Mouse (Mus musculus): Measurements from ENCODE around the gene Cdh3. TPM values are rescaled to one million over a fixed set of nuclear protein-coding genes. Genes with fewer than 3 reads are reported as not detected.

Cdh3 gene
- polyA plus RNA-seq (2014; fragmentation: Nextera tagmentation; extraction: Ambion mirVana), result 0.67 and 1.1 TPM in 2 replicates

DNA sequence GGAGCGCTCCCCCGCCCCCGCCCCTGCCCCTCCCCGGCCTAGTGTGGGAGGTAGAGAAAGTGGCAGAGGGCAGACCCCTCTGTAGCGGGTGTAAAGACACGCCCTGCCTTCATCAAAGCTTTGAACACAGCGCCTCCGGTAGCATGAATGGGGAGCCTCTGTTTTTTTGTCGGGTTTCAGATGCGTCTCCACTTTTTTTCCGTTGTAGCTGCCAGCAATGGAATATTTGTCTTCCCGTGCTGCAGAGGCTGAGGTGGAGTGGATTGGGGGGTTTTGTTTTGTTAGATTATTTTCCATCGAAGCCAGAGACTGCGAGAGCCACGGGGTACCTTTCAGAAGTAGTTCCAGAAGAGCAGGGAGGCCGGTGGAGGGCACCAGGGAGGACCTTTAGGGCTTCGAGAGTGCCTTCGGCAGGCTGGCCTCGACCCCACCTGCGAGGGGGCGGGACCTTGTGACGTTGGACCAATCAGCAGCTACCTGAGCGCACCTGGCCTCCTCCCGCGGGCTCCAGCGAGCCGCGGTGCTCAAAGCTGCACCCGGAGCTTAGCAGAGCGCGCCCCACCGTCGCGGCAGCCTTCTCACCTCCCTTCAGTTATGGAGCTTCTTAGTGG lies at the start of gene Cdh3:
Gene Cdh3, plus strand, starts transcription at position 527 of the 611 bp plus-strand sequence.
- no peak for ATAC-seq
- Histone ChIP-seq H3K9me3 (replicated peaks; ENCODE audit: control insufficient read depth, low read length) (no peaks in the 10 kb centered on the region), H3K9ac (ENCODE audit: low read length) (peak within 1 kb of the TSS; percentile 29; the same call in 1 of the 2 replicates), H3K36me3 (ENCODE audit: control insufficient read depth, insufficient read depth, low read length) (no peaks in the 10 kb centered on the region), H3K4me3 (ENCODE audit: low read depth, low read length) (peak within 1 kb of the TSS; percentile 28), H3K4me1 (ENCODE audit: control insufficient read depth, insufficient read depth, low read length) (peaks cover 24% of the 10 kb centered on the region), H3K4me2 (ENCODE audit: low read length) (peak within 1 kb of the TSS; percentile 46), H3K27ac (ENCODE audit: low read depth, low read length) (no peak within 1 kb of the TSS), H3K27me3 (replicated peaks; ENCODE audit: control insufficient read depth, insufficient read depth, low read length) (peaks cover 60% of the 10 kb centered on the region)
- DNase-seq (ENCODE audit: low spot score), result peak; percentile 28
- WGBS, result under 1% methylated on average over 29 of the region's 34 CpGs

DNA sequence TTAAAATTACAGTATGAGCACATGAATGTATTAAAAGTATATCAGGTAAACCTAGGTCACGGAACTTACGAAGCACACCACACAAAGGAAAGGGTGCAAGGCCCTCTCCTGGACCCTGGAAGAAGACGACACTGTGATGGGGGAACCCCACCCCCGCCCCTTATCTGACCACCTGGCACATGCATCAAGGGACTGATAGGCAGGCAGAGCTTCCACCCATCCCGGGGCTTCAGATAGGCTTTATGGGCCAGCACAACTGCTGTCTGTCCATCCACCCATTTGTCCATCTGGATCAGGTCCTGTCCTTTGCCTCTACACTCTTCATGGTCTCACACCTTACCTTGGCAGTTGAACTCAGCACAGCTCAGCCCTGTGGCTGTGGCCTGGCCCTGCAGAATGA lies 48.6 kb upstream of the Cdh3 start:
- DNase-seq (ENCODE audit: low spot score), result no peak
- Histone ChIP-seq H3K4me3 (ENCODE audit: low read depth, low read length) (no peak overlapping the region), H3K36me3 (ENCODE audit: control insufficient read depth, insufficient read depth, low read length) (no peaks in the 10 kb centered on the region), H3K27ac (ENCODE audit: low read depth, low read length) (no peak overlapping the region), H3K4me1 (ENCODE audit: control insufficient read depth, insufficient read depth, low read length) (no peaks in the 10 kb centered on the region), H3K4me2 (ENCODE audit: low read length) (no peak overlapping the region), H3K9ac (ENCODE audit: low read length) (no peak overlapping the region), H3K9me3 (replicated peaks; ENCODE audit: control insufficient read depth, low read length) (no peaks in the 10 kb centered on the region), H3K27me3 (replicated peaks; ENCODE audit: control insufficient read depth, insufficient read depth, low read length) (no peaks in the 10 kb centered on the region)
- WGBS, result 84% methylated on average over 5 of the region's 5 CpGs
- ATAC-seq, result no peak

DNA sequence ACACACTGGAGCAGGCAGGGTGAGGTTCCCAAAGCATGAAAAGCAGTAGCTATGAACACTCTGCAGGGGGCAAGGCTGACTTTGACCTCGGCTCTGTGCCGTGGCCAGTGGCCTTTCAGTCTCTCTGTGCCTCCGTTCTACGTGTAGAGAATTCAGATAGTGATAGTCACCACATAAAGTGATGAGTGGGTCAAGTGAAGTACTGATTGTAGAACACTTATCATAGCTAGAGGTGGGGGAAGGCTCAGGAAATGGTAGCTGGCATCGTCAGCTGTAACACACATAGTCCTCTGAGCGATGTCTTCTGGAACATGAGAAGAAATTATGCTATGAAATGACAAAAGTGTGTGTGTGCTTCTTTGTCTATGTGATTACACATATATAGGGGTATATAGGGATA lies 46.9 kb upstream of the Cdh3 start:
- WGBS, result 90% methylated on average over 6 of the region's 6 CpGs
- Histone ChIP-seq H3K4me1 (ENCODE audit: control insufficient read depth, insufficient read depth, low read length) (no peaks in the 10 kb centered on the region), H3K9me3 (replicated peaks; ENCODE audit: control insufficient read depth, low read length) (no peaks in the 10 kb centered on the region), H3K4me3 (ENCODE audit: low read depth, low read length) (no peak overlapping the region), H3K36me3 (ENCODE audit: control insufficient read depth, insufficient read depth, low read length) (no peaks in the 10 kb centered on the region), H3K27ac (ENCODE audit: low read depth, low read length) (no peak overlapping the region), H3K27me3 (replicated peaks; ENCODE audit: control insufficient read depth, insufficient read depth, low read length) (no peaks in the 10 kb centered on the region), H3K4me2 (ENCODE audit: low read length) (no peak overlapping the region), H3K9ac (ENCODE audit: low read length) (no peak overlapping the region)
- no peak for ATAC-seq
- no peak for DNase-seq (ENCODE audit: low spot score)

DNA sequence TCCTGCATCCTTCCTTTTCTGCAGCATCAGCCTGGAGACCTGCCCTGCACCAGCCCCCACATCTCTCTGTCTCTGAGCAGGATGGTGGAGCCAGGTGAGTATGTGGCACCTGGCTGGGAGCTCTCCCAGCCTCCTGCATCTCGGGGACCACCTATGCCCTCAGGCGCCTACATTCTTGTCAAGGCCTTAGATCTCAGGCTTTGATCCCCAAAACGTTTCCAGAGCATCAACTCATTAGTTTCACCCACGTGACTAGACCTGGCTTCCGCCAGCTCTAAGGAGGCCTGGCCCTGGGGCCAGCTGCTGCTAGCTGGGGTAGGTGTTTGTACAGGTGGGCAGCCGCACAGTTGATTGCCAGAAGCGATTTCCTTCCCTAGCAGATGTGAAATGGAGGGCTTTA lies 41.2 kb upstream of the Cdh3 start:
- Histone ChIP-seq H3K4me1 (ENCODE audit: control insufficient read depth, insufficient read depth, low read length) (no peaks in the 10 kb centered on the region), H3K4me2 (ENCODE audit: low read length) (no peak overlapping the region), H3K27me3 (replicated peaks; ENCODE audit: control insufficient read depth, insufficient read depth, low read length) (no peaks in the 10 kb centered on the region), H3K36me3 (ENCODE audit: control insufficient read depth, insufficient read depth, low read length) (no peaks in the 10 kb centered on the region), H3K9me3 (replicated peaks; ENCODE audit: control insufficient read depth, low read length) (no peaks in the 10 kb centered on the region), H3K27ac (ENCODE audit: low read depth, low read length) (no peak overlapping the region), H3K4me3 (ENCODE audit: low read depth, low read length) (no peak overlapping the region), H3K9ac (ENCODE audit: low read length) (no peak overlapping the region)
- ATAC-seq, result no peak
- no peak for DNase-seq (ENCODE audit: low spot score)
- 63% methylated on average over 7 of the region's 7 CpGs for WGBS

DNA sequence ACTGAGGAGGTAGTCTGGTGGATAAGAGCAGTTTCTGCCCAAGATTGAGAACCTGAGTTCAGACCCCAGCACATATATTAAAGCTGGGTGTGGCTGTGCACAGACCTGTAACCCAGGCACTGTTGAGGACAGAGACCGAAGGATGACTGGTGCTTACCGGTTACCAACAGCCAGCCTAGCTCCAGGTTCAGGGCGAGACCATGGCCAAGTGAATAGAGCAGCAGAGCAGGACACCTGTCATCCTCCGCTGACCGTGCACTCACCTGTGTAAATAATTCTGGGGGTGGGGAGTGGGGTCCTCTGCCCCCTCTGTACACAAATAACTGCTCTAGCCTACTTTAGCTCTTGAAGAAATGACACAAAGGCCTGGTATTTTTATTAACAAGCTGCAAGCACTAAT lies 36.7 kb upstream of the Cdh3 start:
- no peak overlapping the region for H3K4me3 ChIP-seq (ENCODE audit: low read depth, low read length)
- H3K27me3 ChIP-seq (replicated peaks; ENCODE audit: control insufficient read depth, insufficient read depth, low read length), result no peaks in the 10 kb centered on the region
- 91% methylated on average over 5 of the region's 5 CpGs for WGBS
- H3K9me3 ChIP-seq (replicated peaks; ENCODE audit: control insufficient read depth, low read length), result no peaks in the 10 kb centered on the region
- H3K27ac ChIP-seq (ENCODE audit: low read depth, low read length), result no peak overlapping the region
- H3K9ac ChIP-seq (ENCODE audit: low read length), result no peak overlapping the region
- H3K36me3 ChIP-seq (ENCODE audit: control insufficient read depth, insufficient read depth, low read length), result no peaks in the 10 kb centered on the region
- DNase-seq (ENCODE audit: low spot score) (no peak), ATAC-seq (no peak)
- H3K4me1 ChIP-seq (ENCODE audit: control insufficient read depth, insufficient read depth, low read length), result no peaks in the 10 kb centered on the region
- no peak overlapping the region for H3K4me2 ChIP-seq (ENCODE audit: low read length)

DNA sequence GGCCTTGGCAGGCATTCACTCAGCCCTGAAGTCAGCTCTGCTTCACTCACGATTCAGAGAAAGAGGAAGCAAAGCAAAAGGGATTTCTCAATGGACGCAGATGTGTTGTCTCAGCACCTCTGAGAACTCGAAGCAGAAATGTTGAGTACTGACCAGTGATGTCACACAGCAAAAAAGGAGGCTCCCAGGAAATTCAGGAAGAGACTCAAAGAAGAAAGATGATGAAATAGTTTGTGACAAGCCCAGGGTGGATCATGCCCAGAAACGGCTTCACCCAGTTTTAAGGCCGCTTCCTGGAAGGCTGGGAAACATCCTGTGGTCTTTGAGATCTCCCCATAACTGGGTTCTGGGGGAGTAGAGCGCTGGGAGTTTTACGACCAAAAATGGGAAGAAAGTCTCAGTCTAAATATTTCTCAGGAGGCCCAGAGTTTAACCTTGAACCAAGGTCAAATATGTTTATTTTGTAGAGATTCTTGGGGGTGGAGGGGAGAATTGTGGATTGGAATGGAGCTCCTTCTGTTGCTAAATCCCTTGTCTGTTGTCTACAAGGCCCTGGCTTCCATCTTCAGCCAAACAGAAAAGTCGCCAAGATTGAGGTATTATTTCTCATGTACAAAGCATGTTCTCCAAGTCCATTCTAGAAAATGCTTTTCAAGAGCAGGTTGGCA lies 10.5 kb upstream of the Cdh3 start, which contains the start of gene 6030452D12Rik:
Gene 6030452D12Rik, plus strand, starts transcription at position 505 of the 668 bp plus-strand sequence.
- Histone ChIP-seq H3K27me3 (replicated peaks; ENCODE audit: control insufficient read depth, insufficient read depth, low read length) (no peaks in the 10 kb centered on the region), H3K36me3 (ENCODE audit: control insufficient read depth, insufficient read depth, low read length) (no peaks in the 10 kb centered on the region), H3K4me3 (ENCODE audit: low read depth, low read length) (no peak within 1 kb of the TSS), H3K4me2 (ENCODE audit: low read length) (no peak within 1 kb of the TSS), H3K27ac (ENCODE audit: low read depth, low read length) (no peak within 1 kb of the TSS), H3K9me3 (replicated peaks; ENCODE audit: control insufficient read depth, low read length) (no peaks in the 10 kb centered on the region), H3K9ac (ENCODE audit: low read length) (no peak within 1 kb of the TSS), H3K4me1 (ENCODE audit: control insufficient read depth, insufficient read depth, low read length) (no peaks in the 10 kb centered on the region)
- ATAC-seq (no peak), DNase-seq (ENCODE audit: low spot score) (no peak)
- 79% methylated on average over 8 of the region's 8 CpGs for WGBS

DNA sequence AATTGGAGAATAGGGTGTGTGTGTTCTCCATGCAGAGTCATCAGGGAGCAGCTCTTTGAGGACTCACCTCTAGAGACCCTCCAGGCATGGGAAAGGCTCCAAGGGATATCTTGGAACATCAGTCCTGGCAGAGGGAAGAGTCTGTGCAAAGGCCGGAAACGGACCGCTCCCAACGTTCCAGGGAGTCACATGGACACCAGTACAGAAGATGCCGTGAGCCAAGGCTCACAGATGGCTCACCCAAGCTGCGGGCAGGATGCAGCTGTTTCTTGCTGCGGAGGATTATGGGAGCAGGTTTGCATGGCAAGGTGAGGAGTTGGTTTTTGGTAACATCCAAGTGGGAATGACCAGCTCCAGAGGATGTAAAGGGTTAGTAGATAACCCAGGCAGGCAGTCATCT lies 6.5 kb upstream of the Cdh3 start:
- no peak for DNase-seq (ENCODE audit: low spot score)
- no peak for ATAC-seq
- H3K27ac ChIP-seq (ENCODE audit: low read depth, low read length), result no peak overlapping the region
- WGBS, result 89% methylated on average over 7 of the region's 7 CpGs
- H3K9me3 ChIP-seq (replicated peaks; ENCODE audit: control insufficient read depth, low read length), result no peaks in the 10 kb centered on the region
- H3K4me2 ChIP-seq (ENCODE audit: low read length), result no peak overlapping the region
- peaks cover 8% of the 10 kb centered on the region; the same call in 1 of the 2 replicates for H3K4me1 ChIP-seq (ENCODE audit: control insufficient read depth, insufficient read depth, low read length)
- no peaks in the 10 kb centered on the region for H3K36me3 ChIP-seq (ENCODE audit: control insufficient read depth, insufficient read depth, low read length)
- no peak overlapping the region for H3K4me3 ChIP-seq (ENCODE audit: low read depth, low read length)
- peaks cover 18% of the 10 kb centered on the region for H3K27me3 ChIP-seq (replicated peaks; ENCODE audit: control insufficient read depth, insufficient read depth, low read length)
- H3K9ac ChIP-seq (ENCODE audit: low read length), result no peak overlapping the region

DNA sequence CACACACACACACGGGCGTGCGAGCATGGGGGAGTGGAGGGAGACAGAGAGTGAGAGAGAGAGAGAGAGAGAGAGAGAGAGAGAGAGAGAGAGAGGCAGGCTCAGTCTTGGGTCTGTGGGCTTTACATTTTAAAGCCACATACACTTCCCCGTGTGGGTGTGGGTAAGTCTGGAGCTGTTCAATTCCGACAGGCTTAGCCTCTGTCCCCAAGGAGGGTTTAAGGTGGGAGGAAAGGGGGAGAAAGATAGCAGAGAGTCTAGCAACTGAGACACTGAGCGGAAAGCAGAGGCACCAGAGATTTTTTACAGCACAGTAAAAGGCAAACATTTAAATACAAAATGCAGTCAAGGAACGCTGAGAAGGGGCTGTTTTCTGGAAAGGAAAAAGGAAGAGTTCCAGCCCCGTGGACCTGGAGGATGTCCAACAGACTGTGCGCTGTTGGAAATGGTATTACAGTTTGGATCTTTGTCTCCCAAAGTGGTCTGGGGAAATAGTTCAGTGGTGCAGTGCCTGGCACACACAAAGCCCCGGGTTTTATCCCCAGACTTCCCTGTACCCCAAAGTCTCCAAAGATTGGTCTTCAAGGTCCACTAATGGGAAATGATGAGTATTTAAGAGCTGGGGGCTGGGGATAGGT lies 5.2 kb upstream of the Cdh3 start:
- DNase-seq (ENCODE audit: low spot score), result no peak
- Histone ChIP-seq H3K27ac (ENCODE audit: low read depth, low read length) (no peak overlapping the region), H3K9ac (ENCODE audit: low read length) (no peak overlapping the region), H3K27me3 (replicated peaks; ENCODE audit: control insufficient read depth, insufficient read depth, low read length) (peaks cover 30% of the 10 kb centered on the region), H3K4me2 (ENCODE audit: low read length) (no peak overlapping the region), H3K36me3 (ENCODE audit: control insufficient read depth, insufficient read depth, low read length) (no peaks in the 10 kb centered on the region), H3K4me1 (ENCODE audit: control insufficient read depth, insufficient read depth, low read length) (peaks cover 11% of the 10 kb centered on the region), H3K4me3 (ENCODE audit: low read depth, low read length) (no peak overlapping the region), H3K9me3 (replicated peaks; ENCODE audit: control insufficient read depth, low read length) (no peaks in the 10 kb centered on the region)
- ATAC-seq, result no peak
- WGBS, result 63% methylated on average over 10 of the region's 10 CpGs

DNA sequence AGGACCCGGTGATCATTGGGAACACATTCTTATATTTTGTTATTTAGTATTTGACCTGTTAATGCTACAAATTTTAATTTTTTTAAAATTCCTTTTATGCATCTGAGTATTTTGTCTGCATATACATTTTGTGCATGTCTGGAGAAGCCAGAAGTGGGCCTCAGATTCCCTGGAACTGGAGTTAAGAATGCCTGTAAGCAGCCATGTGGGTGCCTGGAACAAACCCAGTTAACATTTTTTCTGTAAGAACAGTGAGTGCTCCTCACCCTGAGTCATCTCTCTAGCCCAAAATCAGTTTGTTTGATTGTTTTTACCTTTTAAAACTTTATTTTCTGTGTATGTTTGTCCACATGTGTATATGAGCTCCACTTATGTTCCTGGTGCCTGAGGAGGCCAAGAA lies 4.6 kb upstream of the Cdh3 start:
- Histone ChIP-seq H3K4me2 (ENCODE audit: low read length) (no peak overlapping the region), H3K36me3 (ENCODE audit: control insufficient read depth, insufficient read depth, low read length) (no peaks in the 10 kb centered on the region), H3K4me3 (ENCODE audit: low read depth, low read length) (no peak overlapping the region), H3K27ac (ENCODE audit: low read depth, low read length) (no peak overlapping the region), H3K4me1 (ENCODE audit: control insufficient read depth, insufficient read depth, low read length) (peaks cover 17% of the 10 kb centered on the region), H3K9me3 (replicated peaks; ENCODE audit: control insufficient read depth, low read length) (no peaks in the 10 kb centered on the region), H3K9ac (ENCODE audit: low read length) (no peak overlapping the region), H3K27me3 (replicated peaks; ENCODE audit: control insufficient read depth, insufficient read depth, low read length) (peaks cover 37% of the 10 kb centered on the region)
- DNase-seq (ENCODE audit: low spot score) (no peak), ATAC-seq (no peak)
- WGBS, result 95% methylated on average over 1 of the region's 1 CpGs
